ENCODE assay signal across 8 mouse cellular contexts in the genomic region with DNA sequence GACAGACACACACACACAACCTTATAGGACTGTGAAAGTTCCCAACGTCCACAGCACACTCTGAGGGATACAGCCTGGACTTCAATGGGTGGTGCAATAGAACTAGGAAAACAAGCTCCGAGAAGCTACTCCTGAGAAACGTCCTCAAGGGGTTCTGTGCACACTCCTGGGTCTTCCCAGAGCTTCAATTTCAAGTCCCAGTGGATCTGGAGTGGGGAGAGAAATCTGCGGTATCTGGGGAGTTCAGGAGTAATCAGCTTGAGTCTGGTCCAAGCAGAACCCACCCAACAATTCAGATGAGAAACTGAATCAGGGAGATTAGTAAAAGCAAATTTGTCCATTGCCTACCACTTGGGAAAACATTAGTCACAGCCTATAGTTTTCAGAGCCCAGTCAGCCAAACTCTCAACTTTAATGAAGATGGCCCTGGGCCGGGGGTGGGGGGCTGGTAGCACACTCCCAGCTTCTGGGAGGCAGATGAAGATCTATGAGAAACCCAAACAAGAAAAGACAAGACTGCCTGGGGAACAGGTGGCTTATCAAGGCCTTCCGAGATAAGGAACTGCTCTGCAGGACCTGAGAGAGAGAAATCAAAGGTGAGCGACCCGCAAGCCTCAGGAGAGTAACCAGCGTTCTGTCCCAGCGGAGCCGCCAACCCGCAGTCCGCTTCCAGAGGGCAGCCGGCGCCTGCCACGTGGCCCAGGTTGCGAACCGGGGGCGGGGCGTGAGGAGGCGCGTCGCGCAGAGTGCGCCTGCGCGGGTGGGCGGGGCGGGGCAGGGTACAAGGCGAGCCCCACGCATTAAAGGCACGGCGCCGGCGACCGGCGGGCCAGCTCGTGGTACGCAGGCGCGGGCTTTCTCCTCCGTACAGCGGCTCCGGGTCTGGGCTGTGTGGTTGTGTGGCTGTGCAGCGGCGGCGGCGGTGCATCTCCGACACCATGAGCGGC. TPM values are rescaled to one million over a fixed set of nuclear protein-coding genes. Genes with fewer than 3 reads are reported as not detected.
DNase-seq lines count a peak whose midpoint lies in the region; ATAC-seq lines count a peak whose summit lies in the region.

A gene (plus strand): TSS at position 763 of the 947 bp plus-strand sequence.

- peak; percentile 97 for DNase-seq in ZHBTc4 (ENCODE audit: low read depth, low spot score)
- DNase-seq in gastrocnemius, adult 8-10 months (ENCODE audit: low spot score in 2 of 2): peak; percentile 62 to 82
- peak; percentile 93 for DNase-seq in induced T-regulatory cell, adult 2 months (ENCODE audit: low read depth)
- DNase-seq in left cerebral cortex, adult 9 months (ENCODE audit: low spot score in 2 of 2): peak; percentile 45 to 80
- DNase-seq in right cerebral cortex, postnatal 14 days: peak; percentile 88
- peak; percentile 67 to 85 for DNase-seq in urinary bladder, postnatal 36 days (ENCODE audit: low spot score in 2 of 2)

- peak; percentile 86 for ATAC-seq in common myeloid progenitor, adult 5-6 weeks (replicated peaks; ENCODE audit: low read depth, poor library complexity, severe bottlenecking)
- peak; percentile 91 for ATAC-seq in megakaryocyte progenitor cell, adult 5-6 weeks (replicated peaks; ENCODE audit: poor library complexity)

RNA-seq across cellular contexts. Expression of the gene that starts here (rescaled TPM):
- total RNA-seq in common myeloid progenitor, adult 5-6 weeks (2017): 152 and 159 TPM in 2 replicates
- 10 to 100 TPM; 52.1 to 64.3 (median 60.7) TPM for total RNA-seq in gastrocnemius, adult 8-10 months (2022)
- 94.9 and 95.4 TPM in 2 replicates for total RNA-seq in megakaryocyte progenitor cell, adult 5-6 weeks (2015)
- 139 and 176 TPM in 2 replicates for total RNA-seq in megakaryocyte progenitor cell, adult 5-6 weeks (2017)

Comparison
In these comparisons a context has a peak if more than half of its experiments do, and no peak if none do; other contexts are left out.
1. Peak in every context shown above with its lines: DNase-seq and ATAC-seq.